Mouse (Mus musculus): ENCODE data around the gene Acot6. TPM values are rescaled to one million over a fixed set of nuclear protein-coding genes. Genes with fewer than 3 reads are reported as not detected.

Gene Acot6
- polyA plus RNA-seq, 1 experiment = not detected

DNA sequence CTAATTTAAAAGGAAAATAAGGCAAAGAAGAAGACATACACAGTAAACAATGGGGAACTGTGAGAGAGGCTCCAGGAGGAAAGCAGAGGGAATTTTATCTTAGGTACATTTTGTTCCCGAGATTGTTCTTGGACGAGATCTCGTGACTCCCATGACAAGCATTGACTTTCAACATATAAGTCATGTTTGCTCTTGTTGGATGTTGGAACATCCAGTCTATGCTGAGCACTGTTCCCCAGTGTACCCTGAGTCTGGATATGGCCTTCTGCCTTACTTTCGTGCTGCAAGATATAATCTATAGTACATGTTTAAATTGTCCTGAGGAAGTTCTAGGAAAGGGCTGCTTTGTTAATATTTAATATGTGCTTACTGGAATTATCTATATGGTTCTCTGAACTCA is 15.9 kb upstream of the Acot6 start:
- no peak for TF ChIP-seq GATA1 (IDR thresholded peaks at IDR 0.05; ENCODE audit: low read length)

DNA sequence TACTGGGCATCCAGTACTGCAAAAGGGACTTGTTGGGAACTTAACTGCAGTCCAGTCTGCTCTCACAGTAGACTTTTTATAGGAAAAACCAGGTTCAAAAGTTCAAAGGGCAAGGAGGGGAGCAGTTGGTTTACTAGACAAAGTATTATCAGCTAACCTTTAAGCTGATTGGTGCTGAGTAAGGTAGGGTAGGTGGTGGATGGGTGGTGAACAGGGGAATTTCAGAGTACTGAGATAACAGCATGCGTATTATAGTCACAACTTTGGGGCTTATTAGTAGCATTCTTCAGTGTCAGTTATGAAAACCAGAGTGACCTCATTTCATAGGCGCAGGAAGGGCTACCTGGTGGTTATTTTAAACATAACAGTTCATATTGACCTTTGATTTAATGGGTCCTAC is 849 bp upstream of the Acot6 start:
- no peak for TF ChIP-seq GATA1 (IDR thresholded peaks at IDR 0.05; ENCODE audit: low read length)

DNA sequence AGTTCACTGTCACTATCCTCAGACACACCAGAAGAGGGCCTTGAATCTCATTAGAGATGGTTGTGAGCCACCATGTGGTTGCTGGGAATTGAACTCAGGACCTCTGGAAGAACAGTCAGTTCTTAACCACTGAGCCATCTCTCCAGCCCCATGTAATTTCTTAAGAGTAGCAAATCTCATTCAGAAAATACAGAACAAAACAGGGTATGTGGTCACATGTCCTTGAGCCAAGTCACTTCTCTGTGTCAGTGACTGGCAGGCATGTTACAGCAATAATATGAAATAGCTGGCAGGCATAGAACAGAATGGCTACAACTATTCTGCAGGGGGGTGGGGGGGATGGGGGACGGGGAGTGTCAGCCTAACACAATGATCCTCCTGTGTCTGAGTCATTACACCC is 383 bp upstream of the Acot6 start:
- no peak for TF ChIP-seq GATA1 (IDR thresholded peaks at IDR 0.05; ENCODE audit: low read length)

DNA sequence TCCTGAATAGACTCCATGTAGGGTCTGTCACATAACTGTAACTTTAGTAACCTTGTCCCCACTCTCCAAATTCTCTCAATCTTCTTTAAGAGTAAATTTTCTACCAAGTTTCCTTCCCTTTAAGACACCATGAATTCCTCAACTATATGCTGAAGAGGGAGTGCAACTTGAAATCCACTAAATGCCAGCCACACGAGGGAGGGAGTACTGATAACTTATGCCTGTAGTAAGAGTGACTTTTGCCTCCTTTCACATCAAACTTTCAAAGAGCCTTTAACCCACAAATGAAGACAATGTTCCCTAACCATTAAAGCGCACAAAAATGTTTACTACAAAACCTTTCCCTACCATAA is 1.0 kb downstream of the Acot6 start:
- no peak for TF ChIP-seq GATA1 (IDR thresholded peaks at IDR 0.05; ENCODE audit: low read length)

DNA sequence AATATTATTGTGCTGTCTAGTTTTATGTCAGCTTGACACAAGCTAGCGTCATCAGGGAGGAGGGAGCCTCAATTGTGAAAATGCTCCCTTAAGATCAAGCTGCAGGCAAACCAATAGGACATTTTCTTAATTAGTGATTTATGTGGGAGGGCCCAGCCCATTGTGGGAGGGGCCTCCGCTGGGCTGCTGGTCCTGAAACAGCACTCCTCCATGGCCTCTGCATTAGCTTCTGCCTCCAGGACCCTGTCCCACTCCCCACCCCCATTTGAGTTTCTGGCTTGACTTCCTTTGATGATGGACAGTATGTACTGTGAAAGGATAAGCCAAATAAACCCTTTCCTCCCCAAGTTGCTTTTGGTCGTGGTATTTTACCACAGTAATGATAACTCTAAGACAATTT is 6.6 kb downstream of the Acot6 start:
- no peak for TF ChIP-seq GATA1 (IDR thresholded peaks at IDR 0.05; ENCODE audit: low read length)

DNA sequence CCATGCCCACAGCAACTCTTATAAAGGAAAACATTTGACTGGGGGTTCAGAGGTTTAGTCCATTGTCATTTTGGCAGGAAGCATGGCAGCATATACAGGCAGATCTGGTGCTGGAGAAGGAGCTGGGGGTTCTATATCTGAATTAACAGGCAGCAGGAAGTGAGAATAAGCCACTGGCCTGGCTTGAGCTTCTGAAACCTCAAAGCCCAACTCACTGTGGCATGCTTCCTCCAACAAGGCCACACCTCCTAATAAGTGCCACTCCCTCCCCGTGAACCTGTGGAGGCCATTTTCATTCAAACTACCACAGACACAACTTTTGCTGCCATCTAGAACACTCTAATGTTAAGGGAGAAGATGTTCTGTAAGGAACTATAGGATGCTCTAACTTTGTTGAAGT is 7.2 kb downstream of the Acot6 start:
- TF ChIP-seq GATA1 (IDR thresholded peaks at IDR 0.05; ENCODE audit: low read length) = no peak

DNA sequence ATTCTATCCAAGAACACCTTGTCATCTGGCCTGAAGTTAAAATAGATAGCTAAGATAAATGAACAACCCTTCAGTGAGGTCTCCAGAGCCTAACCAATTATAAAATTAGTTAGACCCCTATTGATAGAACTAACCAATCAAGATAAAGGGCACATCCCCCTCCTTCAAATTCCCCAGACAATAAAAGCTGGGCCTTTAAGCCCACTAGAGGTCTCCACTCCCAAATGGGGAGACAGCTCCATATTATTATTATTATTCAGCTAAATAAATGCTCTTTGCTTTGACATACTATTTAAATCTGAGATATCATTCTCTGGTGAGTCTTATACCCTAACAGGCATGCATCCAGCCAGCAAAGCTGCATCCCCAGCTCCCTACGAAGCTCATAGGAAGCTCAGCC is 9.5 kb downstream of the Acot6 start:
- no peak for TF ChIP-seq GATA1 (IDR thresholded peaks at IDR 0.05; ENCODE audit: low read length)

DNA sequence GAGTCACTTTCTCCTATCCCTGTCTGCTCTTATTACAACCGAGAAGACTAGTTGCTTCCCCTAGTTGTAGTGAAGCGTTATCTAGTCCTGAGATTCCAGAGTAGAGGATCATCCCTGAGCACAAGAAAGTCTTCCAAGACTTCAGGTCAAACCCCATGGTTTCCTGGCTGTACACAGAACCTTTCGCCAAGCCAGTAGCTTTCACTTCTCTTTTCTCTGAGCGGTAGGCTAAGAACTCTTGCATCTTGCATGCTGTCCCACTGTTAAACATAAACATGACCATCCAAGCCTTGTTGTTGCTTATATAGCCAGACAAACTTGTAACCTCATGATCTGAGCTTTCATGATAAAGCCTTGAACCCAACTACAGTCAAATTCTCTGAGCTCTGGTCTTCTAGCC is 10.4 kb downstream of the Acot6 start:
- TF ChIP-seq GATA1 (IDR thresholded peaks at IDR 0.05; ENCODE audit: low read length) = no peak

DNA sequence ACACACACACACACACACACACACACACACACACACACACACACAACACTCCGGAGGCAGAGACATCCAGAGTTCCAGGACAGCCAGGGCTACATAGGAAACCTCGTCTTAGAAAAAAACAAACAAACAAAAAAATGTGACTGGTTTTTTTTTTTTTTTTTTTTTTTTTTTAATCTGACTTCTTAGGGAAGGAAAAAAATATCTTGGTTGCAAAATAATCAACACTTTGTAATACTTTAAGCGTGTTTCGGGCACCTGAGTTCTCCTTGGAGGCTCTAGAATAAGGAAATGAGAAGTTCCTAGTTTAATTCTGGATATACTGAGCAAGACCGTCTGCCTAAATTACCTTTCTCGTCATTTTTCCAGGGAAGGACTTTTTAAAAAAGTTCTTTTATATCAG is 13.2 kb downstream of the Acot6 start:
- TF ChIP-seq GATA1 (IDR thresholded peaks at IDR 0.05; ENCODE audit: low read length) = no peak

DNA sequence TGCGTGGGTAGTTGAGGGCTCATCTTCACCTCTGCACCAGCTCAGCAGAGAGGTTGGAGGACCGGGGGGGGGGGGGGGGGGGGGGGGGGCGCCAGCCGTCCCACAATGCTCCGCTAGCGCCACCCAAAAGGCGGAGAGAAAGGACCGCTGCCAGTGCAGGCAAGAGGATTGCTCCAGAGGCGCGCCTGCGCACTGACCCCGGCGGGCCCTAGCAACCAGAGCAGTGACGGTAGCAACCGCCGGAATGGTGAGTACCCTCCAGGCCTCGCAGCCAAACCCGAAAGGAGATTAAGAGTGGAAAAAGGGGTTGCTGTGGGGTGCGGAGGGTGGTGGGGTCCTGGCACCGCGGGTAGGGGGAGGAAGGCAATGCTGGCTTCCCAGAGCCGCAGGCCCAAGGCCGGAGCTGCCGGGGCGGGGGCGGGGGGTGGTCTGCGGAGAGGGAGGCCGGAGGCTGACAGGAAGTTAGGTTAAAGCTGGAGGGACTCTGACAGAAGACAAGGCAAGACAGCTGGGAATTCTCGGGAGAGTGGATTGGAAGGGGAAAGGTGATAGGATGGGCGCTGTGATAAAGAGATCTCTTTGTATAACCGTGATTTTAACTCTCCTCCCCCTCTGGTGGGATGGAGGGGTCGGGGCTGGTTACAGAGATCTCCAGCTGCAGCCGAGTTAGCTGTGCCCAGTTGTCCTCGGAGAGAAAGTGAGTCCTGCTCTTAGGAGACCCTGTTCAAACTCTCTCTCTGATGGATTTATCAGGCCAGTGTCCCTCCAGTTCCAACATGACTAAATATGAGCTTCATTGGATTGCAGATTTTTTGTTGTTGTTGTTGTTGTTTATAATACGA is 13.9 kb downstream of the Acot6 start, which contains the start of gene Dnal1:
Gene Dnal1 (plus strand): TSS at position 214 of the 842 bp plus-strand sequence.
- TF ChIP-seq GATA1 (IDR thresholded peaks at IDR 0.05; ENCODE audit: low read length) = no peak

DNA sequence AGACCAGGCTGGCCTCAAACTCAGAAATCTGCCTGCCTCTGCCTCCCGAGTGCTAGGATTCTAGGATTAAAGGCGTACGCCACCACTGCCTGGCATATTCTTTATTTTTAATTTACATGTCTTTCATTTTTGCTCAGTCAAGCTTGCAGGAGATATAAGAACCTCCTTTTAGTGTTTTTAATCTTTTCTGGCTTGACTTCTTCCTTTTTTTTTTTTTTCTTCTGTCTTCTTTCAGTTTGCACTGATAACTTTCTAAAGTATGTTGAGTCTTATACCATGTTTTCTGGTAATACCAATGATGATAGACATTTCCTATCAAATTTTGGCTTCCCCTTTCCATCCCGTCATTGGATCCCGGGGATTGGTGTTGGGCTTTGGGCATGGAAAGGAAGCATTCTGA is 19.1 kb downstream of the Acot6 start:
- TF ChIP-seq GATA1 (IDR thresholded peaks at IDR 0.05; ENCODE audit: low read length) = no peak

DNA sequence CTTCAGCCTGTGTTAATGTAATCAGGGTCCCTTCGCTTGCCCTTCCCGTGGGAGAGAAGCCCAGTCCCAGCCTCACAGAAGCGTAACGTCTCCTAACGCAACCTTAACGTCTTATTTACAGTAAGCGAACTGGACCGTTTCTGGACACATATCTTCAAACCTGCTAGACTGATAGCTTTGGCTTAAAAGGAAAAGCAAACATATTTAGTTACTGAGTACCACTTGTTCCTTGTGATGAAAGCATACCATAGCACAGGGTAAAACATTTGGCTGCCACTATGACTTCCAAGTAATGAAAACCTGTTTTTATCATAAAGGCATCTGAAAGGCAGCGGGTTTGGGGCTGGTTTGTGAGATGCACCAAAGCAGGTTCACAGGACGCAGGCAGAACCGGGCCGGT is 25.4 kb downstream of the Acot6 start:
- no peak for TF ChIP-seq GATA1 (IDR thresholded peaks at IDR 0.05; ENCODE audit: low read length)

DNA sequence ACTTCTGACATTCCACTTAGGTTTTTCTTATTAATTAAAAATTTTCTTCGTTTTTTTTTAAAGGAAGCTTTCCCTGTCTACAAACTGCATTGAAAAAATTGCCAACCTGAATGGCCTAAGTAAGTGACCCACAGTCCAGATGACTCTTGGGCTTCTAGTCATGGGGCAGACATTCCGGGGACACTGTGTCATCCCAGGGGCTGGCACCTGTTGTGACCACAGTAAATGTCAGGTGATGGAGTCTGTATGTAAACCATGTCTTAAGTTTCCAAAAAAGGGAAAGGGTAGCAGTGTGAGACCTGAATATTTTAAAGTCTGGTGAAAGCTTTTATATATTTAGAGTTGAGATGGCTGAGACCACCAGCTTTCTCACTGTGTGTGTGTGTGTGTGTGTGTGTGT is 26.4 kb downstream of the Acot6 start:
- no peak for TF ChIP-seq GATA1 (IDR thresholded peaks at IDR 0.05; ENCODE audit: low read length)

DNA sequence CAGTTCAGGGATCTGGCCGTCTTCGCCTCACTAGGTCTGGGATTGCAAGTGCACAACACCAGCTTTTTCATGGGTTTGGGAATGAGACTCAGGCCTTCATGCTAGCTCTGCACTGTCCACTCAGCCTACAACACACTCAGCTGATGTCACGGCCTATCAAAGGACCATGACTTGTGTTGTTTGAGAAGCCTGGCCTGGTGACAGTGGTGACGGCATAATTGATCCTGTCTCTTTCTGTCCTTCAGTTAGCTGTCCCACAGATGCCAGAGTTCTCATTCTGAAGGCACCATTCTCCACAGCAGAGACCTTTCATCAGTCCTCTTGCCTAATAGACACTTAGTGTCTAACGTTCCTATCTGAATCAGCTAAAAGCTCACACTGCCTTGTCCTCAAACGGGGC is 28.1 kb downstream of the Acot6 start:
- no peak for TF ChIP-seq GATA1 (IDR thresholded peaks at IDR 0.05; ENCODE audit: low read length)

DNA sequence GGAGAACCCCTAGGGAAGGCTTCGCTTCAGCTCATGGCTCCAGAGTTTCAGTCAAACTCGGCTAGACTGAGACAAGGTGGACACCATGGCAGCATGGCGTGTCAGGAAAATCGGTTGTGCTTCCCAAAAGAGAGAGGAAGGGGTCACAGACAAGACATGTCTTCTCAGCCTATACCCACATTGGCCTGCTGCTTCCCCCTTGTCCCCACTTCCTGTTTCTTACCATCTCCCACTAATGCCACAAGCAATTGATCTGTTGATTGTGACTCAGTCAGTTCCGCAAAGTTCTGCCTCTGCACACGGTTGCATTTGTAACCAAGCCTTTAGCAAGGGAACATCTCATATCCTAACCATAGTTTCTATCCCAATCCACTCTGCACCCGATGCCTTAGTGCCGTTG is 29.5 kb downstream of the Acot6 start:
- TF ChIP-seq GATA1 (IDR thresholded peaks at IDR 0.05; ENCODE audit: low read length) = no peak

DNA sequence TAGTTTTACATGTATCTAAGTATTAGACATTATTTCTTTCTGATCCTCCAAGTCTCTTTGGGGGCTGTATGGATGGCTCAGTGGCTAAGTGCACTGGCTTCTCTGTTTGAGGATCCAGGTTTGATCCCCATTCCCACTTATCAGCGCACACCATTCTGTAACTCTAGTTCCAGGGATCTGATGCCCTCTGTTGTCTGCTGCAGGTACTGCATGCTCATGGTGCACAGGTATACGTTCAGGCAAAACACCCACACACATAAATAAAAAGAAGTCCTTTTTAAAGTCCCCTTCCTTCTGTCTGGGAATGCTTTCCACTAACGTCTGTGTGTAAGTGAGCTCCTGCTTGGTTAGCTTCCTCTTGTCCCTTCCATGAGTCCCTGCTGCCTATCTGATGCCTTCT is 31.8 kb downstream of the Acot6 start:
- TF ChIP-seq GATA1 (IDR thresholded peaks at IDR 0.05; ENCODE audit: low read length) = no peak

DNA sequence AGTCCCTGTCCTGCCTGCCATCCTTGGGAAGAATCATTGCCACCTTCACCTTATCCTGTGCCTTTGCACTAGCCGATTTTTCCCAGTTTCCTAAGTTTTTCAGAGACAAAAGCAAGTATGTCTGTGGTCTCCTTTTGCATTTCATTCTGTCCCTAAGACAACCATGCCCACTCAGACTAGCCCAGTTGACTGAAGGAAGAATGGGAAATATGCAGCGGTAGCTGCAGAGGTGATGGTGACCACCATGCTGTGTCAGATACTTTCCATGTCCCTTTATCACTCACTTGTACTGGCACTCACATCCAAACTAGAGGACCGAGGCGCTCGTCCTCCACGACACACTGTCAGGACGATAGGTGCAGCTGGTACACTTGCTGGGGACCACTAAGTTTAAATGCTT is 36.7 kb downstream of the Acot6 start:
- no peak for TF ChIP-seq GATA1 (IDR thresholded peaks at IDR 0.05; ENCODE audit: low read length)

DNA sequence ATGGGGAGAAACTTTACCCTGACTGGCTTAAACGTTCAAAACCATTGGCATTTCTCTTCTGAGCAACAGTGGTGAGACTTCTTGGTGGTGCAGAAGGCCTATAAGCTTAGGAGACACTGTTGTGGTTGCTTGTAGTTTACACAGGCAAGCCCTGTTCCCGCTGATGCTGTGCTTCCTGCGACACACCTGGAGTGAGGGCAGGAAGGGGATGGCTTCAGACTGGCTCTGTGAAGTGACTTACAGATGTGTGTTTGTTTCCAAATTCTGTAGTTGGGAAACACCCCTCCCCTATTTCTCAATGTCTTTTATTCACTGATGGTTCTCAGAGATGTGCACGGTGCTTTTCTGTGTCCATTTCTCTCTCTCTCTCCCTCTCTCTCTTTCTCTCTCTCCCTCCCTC is 39.7 kb downstream of the Acot6 start:
- no peak for TF ChIP-seq GATA1 (IDR thresholded peaks at IDR 0.05; ENCODE audit: low read length)

All from G1E-ER4 (cell line).